Mouse (Mus musculus) heart, postnatal 10 days (tissue): ENCODE data around the gene Lamtor4. TPM values are rescaled to one million over a fixed set of nuclear protein-coding genes. Genes with fewer than 3 reads are reported as not detected.

Source experiments
- DNase-seq, 2 experiments: peaks; one replicate each; pipeline ENCODE4 v3.0.0; 2021
- intact Hi-C: fragments of 180-260 bp; cut with DNase I; formaldehyde crosslinking; loops from one replicate; pipeline ENCODE4 v1.15.1; 2025
- total RNA-seq, 2 experiments: library from RNA; stranded (reverse); gene quantifications; 2 replicates each; pipeline ENCODE4 v1.2.3; 2021

The Lamtor4 gene
- total RNA-seq, 2 experiments from 2014 or later, result 75.6 to 77.5 TPM

GRCm38 (mm10) chr5:138258993-138259392, 3.7 kb downstream of the Lamtor4 start:
- intact Hi-C loops, result no loop called here
- DNase-seq, result no peak

GRCm38 (mm10) chr5:138260051-138260450, 4.8 kb downstream of the Lamtor4 start:
- DNase-seq, result no peak
- intact Hi-C loops, result loop anchor here (5.0 kb wide), 1 partner anchor 182 kb away; the partner anchor contains the start of gene Zfp157

GRCm38 (mm10) chr5:138260834-138261233, 5.6 kb downstream of the Lamtor4 start:
- intact Hi-C loops, result loop anchor here (5.0 kb wide), 1 partner anchor 181 kb away; the partner anchor contains the start of gene Zfp157
- no peak for DNase-seq

GRCm38 (mm10) chr5:138262001-138262400, 6.7 kb downstream of the Lamtor4 start:
- DNase-seq, result no peak
- intact Hi-C loops, result loop anchor here (5.0 kb wide), 1 partner anchor 180 kb away; the partner anchor contains the start of gene Zfp157

- intact Hi-C loops, result loop anchor here (5.0 kb wide), 1 partner anchor 180 kb away; the partner anchor contains the start of gene Zfp157
- DNase-seq, result no peak
These were observed 7.4 kb downstream of the Lamtor4 start for GRCm38 (mm10) chr5:138262582-138263240.

- peak; percentile 93 to 95 for DNase-seq
- intact Hi-C loops, result loop anchor here (5.0 kb wide), 1 partner anchor 179 kb away; the partner anchor contains the start of gene Zfp157
These were observed 8.3 kb downstream of the Lamtor4 start, which contains the start of gene BC037034 for GRCm38 (mm10) chr5:138263260-138264206. Gene BC037034, minus strand, starts transcription at chr5:138264033.

- DNase-seq, result no peak
- intact Hi-C loops, result loop anchor here (5.0 kb wide), 1 partner anchor 178 kb away; the partner anchor contains the start of gene Zfp157
These were observed 8.9 kb downstream of the Lamtor4 start for GRCm38 (mm10) chr5:138264207-138264578.

- intact Hi-C loops, result no loop called here
- DNase-seq, result no peak
These were observed 10.4 kb downstream of the Lamtor4 start for GRCm38 (mm10) chr5:138265712-138266111.

GRCm38 (mm10) chr5:138267114-138267513, 11.8 kb downstream of the Lamtor4 start:
- no peak for DNase-seq
- intact Hi-C loops, result no loop called here

- intact Hi-C loops, result no loop called here
- no peak for DNase-seq
These were observed 13.7 kb downstream of the Lamtor4 start for GRCm38 (mm10) chr5:138268980-138269379.

- intact Hi-C loops, result no loop called here
- no peak for DNase-seq
These were observed 15.9 kb downstream of the Lamtor4 start for GRCm38 (mm10) chr5:138271232-138271631.

- intact Hi-C loops, result no loop called here
- peak; percentile 50 to 66 for DNase-seq
These were observed 17.2 kb downstream of the Lamtor4 start, which contains the start of gene Gal3st4 for GRCm38 (mm10) chr5:138272409-138272923. Gene Gal3st4, minus strand, starts transcription at chr5:138272840.

GRCm38 (mm10) chr5:138274186-138274585, 18.9 kb downstream of the Lamtor4 start:
- intact Hi-C loops, result no loop called here
- DNase-seq, result no peak

- intact Hi-C loops, result loop anchor here (5.0 kb wide), 1 partner anchor 167 kb away; the partner anchor contains the start of gene Zfp157
- no peak for DNase-seq
These were observed 20.2 kb downstream of the Lamtor4 start for GRCm38 (mm10) chr5:138275216-138276050.

GRCm38 (mm10) chr5:138277994-138278393, 22.7 kb downstream of the Lamtor4 start:
- no peak for DNase-seq
- intact Hi-C loops, result loop anchor here (5.0 kb wide), 1 partner anchor 164 kb away; the partner anchor contains the start of gene Zfp157

- intact Hi-C loops, result loop anchor here (5.0 kb wide), 1 partner anchor 162 kb away; the partner anchor contains the start of gene Zfp157
- peak; percentile 85 to 88 for DNase-seq
These were observed 24.5 kb downstream of the Lamtor4 start, which contains the start of the genes Gm43720, Gpc2 and Stag3 for GRCm38 (mm10) chr5:138279585-138280424. Gene Gm43720, minus strand, starts transcription at chr5:138279958. Gene Gpc2, minus strand, starts transcription at chr5:138280005. Gene Stag3, plus strand, starts transcription at chr5:138280240.

- intact Hi-C loops, result no loop called here
- no peak for DNase-seq
These were observed 25.1 kb downstream of the Lamtor4 start for GRCm38 (mm10) chr5:138280425-138280768.

GRCm38 (mm10) chr5:138280829-138281228, 25.5 kb downstream of the Lamtor4 start:
- intact Hi-C loops, result no loop called here
- no peak for DNase-seq

GRCm38 (mm10) chr5:138281798-138282197, 26.5 kb downstream of the Lamtor4 start:
- DNase-seq, result no peak

More at GRCm38 (mm10) chr5:138281798-138282197, 26.5 kb downstream of the Lamtor4 start:
- intact Hi-C loops, result no loop called here
